Mouse (Mus musculus): ENCODE data around the gene Ppard.
"Not testable (repeated sequence)": the region's sequence is repeated elsewhere in the genome, so short reads cannot be mapped to it uniquely, and the experiment has no call there.

Ppard gene

DNA sequence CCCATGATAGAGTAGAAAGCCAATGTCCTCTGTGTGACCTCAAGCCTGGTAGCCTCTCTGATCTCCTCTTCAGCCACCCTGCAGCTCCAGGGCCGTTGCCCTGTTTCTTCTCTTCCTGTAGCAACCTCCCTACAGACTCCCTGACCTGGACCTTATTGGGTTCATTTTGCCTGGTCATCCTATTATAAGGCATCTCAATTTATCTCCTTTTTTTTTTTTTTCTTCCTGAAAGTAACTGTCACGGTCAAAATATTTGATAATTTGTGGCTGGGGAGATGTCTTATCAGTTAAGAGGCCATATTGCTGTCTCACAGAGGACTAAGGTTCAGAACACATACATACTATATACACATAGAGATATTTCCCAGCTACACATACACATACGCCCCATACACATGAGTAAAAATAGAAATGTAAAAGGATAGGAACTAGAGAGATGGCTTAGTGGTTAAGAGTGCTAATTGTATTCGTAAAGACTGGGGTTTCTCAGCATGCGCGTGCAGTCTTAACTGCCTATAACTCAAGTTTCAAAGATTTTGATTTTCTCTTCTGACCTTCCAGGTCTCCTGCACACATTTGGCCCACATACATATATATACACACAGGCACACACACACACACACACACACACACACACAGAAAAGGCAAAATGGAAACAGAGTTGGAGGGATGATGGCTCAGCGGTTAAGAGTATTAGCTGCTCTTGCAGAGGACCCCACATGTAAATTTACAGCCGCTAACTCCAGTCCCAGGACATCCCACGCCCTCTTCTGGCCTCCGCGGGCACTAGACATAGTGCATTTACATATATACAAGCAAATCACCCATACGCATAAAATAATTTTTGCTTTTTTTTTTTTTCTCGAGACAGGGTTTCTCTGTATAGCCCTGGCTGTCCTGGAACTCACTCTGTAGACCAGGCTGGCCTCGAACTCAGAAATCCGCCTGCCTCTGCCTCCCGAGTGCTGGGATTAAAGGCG is 80.0 kb downstream of the Ppard start:
- in situ Hi-C loops (cut with MseI, MboI) = loop anchor here in 1 of 2 experiments (5.0 kb wide), 1 partner anchor 90 kb away; no protein-coding TSS in a partner anchor

DNA sequence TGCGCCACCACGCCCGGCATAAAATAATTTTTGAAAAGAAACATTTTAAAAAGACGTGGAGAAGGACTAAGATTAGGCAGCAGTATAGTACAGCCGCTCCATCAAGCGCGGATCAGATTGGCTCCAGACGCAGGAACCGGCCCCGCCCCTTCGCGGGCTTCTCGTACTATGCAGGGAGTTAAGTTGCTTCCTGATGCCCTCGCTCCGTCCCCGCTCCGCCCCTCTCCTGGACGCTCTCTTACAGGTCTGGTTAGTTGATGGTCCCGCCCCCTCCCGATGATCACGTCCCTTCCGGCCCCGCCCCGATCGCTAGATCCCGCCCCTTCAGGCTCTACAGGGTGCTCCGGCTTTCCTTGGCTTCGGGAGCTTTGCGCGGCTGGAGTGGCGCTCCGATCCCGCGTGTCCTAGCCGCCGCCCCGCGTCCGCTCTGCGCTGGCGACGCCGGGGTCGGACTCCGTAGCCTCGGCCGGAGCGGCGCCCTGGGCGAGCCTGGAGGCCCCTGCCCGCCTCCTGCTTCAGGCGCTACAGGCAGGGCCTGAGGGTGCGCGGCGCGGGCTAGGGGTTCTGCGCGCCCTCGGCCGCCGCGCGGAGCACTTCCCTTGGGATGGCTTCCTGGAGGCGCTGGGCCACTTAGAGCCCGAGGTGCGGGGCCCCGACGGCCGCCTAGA is 80.8 kb downstream of the Ppard start, which contains the start of gene Fance:
Gene Fance, plus strand, starts transcription at position 308 of the 668 bp plus-strand sequence.
- in situ Hi-C loops (cut with MseI, MboI) = loop anchor here in 1 of 2 experiments (5.0 kb wide), 1 partner anchor 91 kb away; no protein-coding TSS in a partner anchor

DNA sequence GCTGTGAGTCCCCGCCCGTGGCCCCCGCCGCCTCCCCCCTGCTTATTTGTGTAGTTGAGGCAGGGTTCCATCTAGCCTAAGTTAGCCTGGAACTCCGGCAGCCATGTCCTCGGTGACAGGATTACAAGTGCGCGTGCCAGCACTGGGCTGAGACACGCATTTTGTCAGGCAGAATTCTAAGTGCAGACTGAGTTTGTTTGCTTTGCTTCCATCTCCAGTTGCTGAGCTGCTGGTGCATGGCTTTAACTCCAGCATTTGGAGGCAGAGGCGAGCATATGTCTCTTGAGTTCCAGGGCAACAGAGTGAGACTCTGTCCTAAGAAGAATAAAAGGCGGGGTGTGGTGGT is 81.4 kb downstream of the Ppard start:
- in situ Hi-C loops (cut with MseI, MboI) = loop anchor here in 1 of 2 experiments (5.0 kb wide), 1 partner anchor 92 kb away; no protein-coding TSS in a partner anchor

DNA sequence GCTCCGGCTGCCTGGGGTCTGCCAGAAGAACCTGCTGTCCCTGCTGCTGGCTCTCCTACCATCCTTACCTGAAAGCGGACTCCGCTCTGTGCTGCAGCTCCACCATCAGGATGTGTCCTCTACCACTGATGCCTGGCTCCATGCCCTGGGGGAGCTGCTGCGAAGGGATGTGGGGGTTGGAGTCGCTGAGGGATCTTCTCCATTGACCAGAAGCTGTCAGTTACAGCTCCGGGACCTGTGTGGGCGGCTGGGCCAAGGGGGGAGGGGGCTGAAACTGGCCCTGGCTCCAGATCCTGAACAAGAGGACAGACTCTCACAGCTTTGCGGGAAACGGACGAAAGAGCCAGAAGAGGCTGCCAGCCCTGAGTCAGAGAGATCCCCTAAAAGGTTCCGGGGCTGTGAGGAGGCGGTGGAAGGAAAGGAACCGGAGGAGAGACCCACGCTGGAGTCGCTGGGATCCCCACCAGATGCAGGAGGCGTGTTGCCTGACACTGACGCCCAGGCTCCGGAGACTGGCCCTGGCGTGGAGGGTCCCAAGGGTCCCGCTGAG is 83.2 kb downstream of the Ppard start:
- in situ Hi-C loops (cut with MseI, MboI) = no loop called here

DNA sequence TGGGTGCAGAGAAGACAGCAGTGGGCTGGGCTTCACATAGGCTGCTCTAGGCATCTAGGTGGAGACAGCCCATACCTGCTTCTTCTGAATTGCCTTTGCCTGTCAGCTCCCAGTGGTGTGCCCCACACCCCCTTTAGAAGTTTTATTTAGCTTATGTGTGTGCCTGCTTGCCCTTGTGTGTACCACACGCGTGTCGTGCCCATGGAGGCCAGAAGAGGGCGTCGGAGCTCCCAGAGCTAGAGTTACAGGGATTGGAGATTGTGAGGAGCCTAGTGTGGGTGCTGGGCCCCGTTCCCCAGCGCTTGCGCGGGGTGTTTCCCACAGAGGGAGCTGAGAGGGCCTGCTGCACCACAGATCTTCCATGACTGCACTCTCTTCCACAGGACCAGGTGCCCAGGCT is 84.0 kb downstream of the Ppard start:
- in situ Hi-C loops (cut with MseI, MboI) = no loop called here

DNA sequence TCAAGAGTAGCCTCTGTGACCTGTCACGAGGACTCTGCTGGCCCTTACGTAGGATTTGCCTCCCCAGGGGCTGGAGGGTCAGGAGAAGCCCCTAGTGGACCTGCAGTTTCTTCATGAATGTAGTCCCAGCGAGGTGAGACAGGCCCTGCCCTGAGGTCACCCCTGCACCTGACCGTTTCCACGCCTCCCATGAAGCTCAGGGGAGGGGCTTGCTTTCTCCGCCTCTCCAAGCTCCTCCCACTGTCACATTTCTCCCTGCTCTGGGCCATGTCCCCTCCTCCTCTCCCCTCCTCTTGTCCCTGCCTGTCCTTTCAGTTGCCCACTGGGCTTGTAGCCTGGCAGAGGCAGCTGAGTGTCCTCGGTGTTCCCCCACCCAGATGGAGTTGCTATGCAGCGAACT is 84.6 kb downstream of the Ppard start:
- in situ Hi-C loops (cut with MseI, MboI) = no loop called here

DNA sequence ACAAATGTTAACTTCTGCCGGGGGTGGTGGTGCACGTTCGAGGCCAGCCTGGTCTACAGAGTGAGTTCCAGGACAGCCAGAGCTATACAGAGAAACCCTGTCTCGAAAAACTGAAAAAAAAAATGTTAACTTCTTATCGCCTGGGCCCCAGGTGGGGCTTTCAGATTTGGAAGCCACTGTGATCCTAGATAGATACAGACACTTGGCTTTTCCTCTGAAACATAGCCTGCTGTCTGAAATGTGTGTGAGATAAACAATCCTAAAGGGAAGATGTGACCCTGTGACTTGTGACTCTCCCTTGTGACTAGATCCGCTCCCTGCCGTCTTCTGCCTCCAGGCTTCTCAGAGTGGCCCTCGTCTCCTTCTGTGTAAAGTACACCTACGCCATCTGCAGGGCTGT is 85.2 kb downstream of the Ppard start:
- in situ Hi-C loops (cut with MseI, MboI) = no loop called here

DNA sequence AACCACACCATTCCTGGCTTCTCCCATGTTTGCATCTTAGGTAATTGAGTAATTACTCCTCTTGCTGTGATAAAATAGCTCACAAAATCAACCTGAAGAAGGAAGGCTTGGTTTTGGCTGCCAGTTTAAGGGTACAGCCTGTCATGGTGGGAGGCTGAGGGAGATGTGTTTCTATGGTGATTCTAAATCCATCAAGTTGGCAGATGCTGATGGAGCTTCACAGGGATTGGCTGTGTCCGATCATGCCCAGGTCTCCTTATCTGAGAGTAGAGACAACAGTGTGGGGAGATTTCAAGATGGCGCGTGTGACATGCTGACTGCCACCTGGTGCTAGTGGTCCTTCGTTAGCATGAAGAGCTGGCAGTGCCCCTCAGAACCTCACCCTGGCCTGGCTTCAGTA is 89.2 kb downstream of the Ppard start:
- in situ Hi-C loops (cut with MseI, MboI) = no loop called here

DNA sequence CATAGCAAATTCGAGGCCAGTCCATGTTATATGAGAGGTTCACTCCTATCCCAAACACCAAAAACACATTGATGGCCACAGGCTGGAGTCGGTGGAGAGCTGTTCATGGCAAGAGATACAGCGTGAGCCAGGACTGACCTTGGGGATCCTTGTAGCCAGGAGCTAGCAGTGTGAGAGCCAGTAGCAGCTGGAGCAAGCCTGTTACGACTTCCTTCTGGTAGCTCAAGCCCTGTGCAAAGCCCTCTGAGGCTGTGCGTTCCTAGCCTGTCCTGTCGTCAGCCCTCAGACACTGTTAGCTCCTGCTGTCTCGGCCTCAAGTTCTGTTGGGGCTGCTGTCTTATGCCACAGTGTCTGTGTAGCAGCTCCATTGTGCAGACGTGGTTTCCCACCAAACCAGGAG is 91.3 kb downstream of the Ppard start:
- in situ Hi-C loops (cut with MseI, MboI) = no loop called here

DNA sequence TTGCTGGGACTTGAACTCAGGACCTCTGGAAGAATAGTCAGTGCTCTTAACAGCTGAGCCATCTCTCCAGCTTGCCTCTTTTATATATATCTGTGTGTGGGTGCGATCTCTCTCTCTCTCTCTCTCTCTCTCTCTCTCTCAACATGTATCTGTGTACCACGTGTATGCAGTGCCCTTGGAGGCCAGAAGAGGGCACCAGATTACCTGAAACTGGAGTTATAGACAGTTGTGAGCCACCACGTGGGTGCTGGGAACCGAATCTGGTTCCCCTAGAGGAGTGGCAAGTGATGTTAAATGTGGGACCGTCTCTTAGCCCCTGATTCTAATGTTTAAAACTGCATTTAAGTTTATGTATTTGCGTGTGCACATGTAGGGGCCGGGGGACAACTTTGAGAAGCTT is 91.9 kb downstream of the Ppard start:
- in situ Hi-C loops (cut with MseI, MboI) = not testable (repeated sequence)

DNA sequence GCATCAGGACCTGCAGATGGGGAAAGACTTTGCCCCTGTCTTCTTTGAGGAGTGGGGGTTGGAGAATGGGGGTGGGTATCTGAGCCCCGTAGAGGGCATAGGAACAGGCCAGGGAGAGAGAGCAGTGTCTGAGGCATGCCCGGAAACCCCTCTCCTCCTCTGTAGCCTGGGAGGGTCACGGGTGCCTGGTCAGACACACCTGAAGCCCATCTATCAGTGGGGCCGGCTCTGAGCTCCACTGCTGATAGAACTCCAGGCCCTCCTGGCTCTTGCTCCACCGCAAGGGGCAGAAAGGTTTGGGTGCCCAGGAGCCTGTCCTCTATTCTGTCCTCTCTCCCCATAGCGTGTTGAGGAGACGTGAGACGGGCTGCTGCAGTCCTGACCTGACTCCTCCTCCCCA is 93.3 kb downstream of the Ppard start:
- in situ Hi-C loops (cut with MseI, MboI) = no loop called here

DNA sequence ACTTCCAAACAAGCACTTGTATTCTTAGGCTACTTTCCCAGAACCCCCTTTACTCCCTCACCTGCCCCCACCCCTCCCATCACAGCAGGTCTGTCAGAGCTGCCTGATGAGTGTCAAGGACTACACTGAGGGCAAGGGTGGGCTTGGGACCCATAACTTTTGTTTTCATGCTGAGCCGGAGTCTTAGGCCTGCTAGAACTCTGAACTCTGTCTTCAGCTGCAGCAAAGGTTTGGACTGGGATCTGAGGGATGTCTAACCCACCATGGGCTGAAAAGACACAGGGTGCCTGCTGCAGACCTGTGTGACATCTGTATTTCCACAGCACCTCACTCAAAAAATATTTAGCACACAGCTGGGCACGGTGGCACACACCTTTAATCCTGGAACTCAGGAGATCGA is 94.5 kb downstream of the Ppard start:
- in situ Hi-C loops (cut with MseI, MboI) = no loop called here

DNA sequence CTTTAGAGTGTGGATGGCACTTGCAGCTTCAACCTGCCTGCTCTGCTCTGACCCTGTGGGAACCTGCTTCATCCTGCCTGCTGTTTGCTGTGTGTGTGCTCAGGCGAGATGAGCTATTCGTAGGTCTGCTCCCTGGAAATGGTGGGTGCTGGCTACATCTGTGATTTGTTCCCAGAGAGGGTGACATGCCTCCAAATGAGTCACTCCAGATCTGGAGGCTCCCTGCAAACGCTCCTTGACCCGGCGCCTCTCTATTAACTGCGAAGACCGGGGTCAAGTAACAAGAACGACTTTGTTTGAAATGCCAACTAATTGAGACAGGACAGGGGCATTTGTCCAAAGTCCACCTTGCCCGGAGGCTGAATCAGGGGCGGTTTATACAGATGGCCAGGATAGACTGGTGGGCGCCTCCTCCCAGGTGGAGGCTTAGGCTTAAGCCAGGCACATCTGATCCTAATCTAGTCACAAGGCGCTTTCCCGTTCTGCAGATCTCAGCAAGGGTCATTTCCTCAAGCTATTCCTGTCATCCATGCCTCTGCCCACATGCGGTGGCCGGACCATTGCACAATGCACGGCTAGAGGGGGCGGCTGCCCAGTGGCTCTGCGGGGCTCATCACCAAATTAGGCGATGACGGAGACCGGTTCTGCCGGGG is 95.3 kb downstream of the Ppard start:
- in situ Hi-C loops (cut with MseI, MboI) = no loop called here

DNA sequence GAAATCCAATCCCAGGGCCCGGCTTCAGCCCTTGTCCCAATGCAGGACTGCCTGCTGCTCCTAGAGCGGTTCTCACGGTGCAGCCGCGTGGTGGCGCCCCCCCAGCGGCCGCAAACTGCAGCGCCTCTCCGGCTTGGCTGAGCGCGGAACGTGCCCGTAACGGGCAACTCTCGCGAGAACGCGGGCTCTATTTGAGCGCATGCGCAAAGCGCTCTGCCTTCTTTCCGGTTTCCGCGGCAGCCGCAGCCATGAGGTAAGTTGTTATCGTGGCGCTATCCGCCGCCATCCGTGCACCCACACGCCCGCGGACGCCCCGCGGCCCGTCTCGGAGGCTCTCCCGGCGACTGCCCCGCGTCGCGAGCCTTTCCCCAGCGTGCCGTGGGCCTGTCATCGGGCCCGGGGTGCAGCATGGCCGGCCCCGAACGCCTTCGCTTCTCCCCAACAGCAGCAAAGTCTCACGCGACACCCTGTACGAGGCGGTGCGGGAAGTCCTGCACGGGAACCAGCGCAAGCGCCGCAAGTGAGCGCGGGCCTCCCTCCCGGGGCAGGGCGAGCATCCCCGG is 95.9 kb downstream of the Ppard start, which contains the start of gene Rpl10a:
Gene Rpl10a, plus strand, starts transcription at position 106 of the 563 bp plus-strand sequence.
- in situ Hi-C loops (cut with MseI, MboI) = no loop called here

DNA sequence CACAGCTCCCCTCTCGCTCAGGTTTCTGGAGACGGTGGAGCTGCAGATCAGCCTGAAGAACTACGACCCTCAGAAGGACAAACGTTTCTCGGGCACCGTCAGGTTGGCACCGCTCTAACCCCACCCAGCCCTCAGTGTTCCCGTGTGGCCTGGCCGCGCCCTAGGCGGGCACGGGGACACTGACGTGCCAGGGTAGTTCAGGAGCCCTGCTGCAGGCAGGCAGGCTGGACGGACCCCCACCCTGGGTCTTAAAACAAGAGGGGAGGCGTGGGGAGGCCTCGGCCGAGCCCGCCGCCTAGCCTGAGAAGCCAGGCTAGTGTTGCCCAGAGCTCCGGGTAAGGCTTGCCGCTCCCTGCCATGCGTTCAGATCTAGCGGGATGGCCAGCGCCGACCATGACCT is 96.4 kb downstream of the Ppard start:
- in situ Hi-C loops (cut with MseI, MboI) = no loop called here

DNA sequence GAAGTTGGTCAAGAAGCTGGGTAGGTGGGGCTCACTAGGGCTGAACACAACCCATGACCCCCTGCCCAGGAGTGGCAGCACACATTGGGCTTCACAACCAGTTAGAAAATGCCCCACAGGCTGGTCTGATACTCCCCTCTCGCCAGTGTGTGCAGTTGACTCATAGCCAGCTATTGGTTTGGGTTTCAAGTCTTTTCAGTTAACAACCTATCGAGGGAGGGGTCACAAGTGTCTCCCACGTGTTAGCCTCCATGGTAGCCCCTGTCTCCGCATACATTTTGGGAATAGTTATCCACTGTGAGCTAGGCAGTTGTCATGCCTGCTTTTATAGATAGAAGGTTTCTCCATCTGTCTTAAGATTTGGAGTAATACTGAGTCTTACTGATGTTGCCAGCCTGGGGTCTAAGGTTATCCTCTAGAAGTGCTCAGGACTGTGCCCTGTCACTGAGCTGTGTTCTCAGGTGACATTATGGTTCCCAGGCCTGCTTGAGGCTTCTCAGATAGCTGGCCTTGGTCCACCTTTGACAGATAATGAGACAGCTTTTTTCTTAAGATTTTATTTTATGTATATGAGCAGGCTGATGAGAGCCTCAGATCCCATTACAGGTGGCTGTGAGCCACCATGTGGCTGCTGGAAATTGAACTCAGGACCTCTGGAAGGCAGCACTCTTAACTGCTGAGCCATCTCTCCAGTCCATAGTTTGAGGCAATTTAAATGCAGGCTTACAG is 97.2 kb downstream of the Ppard start:
- in situ Hi-C loops (cut with MseI, MboI) = no loop called here

DNA sequence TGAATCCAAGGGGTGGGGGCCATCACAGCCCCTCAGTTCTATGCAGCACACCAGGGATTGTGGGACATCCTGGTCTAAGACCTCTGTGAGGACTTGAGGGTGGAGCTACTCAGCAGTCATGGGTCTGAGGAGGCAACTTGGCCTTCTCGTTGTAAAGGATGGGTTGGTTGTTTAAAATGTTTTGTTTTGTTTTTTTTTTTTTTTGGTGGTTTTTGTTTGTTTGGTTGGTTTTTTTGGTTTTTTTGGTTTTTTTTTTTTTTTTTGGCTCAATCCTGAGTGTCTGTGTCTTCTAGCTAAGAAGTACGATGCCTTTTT is 97.7 kb downstream of the Ppard start:
- in situ Hi-C loops (cut with MseI, MboI) = no loop called here

DNA sequence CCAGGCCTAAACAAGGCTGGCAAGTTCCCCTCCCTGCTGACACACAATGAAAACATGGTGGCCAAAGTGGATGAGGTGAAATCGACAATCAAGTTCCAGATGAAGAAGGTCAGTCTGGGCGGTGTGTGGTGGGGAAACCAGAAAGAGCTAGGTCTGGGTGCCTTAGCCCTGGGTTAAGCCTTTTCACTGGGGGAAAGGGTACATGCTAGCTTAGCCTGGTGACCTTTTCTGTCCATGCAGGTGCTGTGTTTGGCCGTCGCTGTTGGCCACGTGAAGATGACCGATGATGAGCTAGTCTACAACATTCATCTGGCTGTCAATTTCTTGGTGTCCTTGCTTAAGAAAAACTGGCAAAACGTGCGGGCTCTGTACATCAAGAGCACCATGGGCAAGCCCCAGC is 98.1 kb downstream of the Ppard start:
- in situ Hi-C loops (cut with MseI, MboI) = not testable (repeated sequence)

DNA sequence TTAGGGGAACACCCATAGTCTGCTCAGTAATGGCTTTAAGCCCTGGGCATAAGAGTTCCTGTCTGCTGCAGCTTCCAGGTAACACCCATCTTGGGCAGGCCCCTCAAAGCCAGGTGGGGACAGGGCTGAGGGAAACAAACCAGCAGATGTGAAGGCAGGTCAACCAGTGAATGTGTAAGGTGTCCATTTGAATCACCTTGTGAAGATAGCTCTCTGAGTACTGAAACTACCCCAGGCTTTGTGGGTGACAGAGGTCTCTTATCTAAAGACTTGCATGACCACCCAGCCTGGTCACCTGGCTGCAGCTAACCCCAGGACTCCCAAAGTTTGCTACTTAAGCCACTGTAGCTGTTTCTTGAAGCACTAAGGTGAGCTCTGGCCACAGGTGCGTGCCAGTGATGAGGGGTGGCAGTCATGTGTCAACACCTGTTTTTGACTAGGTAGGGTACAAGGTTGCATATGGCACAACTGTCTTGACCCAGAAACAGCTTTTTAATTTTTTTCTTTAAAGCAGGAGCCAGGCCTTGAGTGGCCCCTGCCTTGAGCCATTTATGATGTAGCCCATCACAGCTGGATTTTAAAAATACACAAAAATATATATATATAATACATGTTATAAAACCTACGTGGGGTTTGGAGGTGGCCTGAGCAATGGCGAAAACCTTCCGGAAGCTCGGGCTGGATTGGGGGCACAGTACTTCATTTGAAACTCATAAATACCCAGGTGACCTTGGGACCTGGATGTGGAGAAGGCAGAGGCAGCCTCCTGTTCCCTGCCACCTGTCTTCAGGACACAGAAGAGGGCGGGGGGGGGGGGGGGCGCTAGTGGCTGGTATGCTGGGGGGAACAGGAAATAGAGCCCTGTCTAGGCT is 99.0 kb downstream of the Ppard start:
- in situ Hi-C loops (cut with MseI, MboI) = no loop called here
